Mouse (Mus musculus) CH12.LX (cell line): ENCODE data around the gene Fbln7.

ENCODE experiments used
- E2F4 ChIP-seq: IDR thresholded peaks from 2 replicates; pipeline ENCODE4 v1.6.1; 2011; ENCODE audit warnings: low read depth, low read length, improper control_type of control experiment; ENCODE audit not compliant: insufficient replicate concordance
- EP300 ChIP-seq: IDR thresholded peaks from 2 replicates; pipeline ENCODE4 v1.6.1; 2011; ENCODE audit warnings: low read length, improper control_type of control experiment
- ETS1 ChIP-seq: conservative IDR thresholded peaks from 2 replicates; pipeline ENCODE4 v1.6.1; 2012; ENCODE audit warnings: low read depth, mild to moderate bottlenecking, inconsistent platforms, low read length, improper control_type of control experiment, moderate library complexity
- JUND ChIP-seq: conservative IDR thresholded peaks from 2 replicates; pipeline ENCODE4 v1.6.1; 2011; ENCODE audit warnings: low read depth, low read length, improper control_type of control experiment
- MAFK ChIP-seq: IDR thresholded peaks from 2 replicates; pipeline ENCODE4 v1.6.1; 2011; ENCODE audit warnings: low read length, improper control_type of control experiment; ENCODE audit not compliant: insufficient replicate concordance
- MAX ChIP-seq: IDR thresholded peaks from 2 replicates; pipeline ENCODE4 v1.6.1; 2011; ENCODE audit warnings: low read length, improper control_type of control experiment
- POLR2A ChIP-seq: IDR thresholded peaks from 2 replicates; pipeline ENCODE4 v1.6.1; 2011; ENCODE audit warnings: low read depth, mild to moderate bottlenecking, improper control_type of control experiment, low read length
- TBP ChIP-seq: conservative IDR thresholded peaks from 2 replicates; pipeline ENCODE4 v1.6.1; 2011; ENCODE audit warnings: low read depth, low read length, improper control_type of control experiment
- UBTF ChIP-seq: IDR thresholded peaks from 2 replicates; pipeline ENCODE4 v1.6.1; 2012; ENCODE audit warnings: low read depth, mild to moderate bottlenecking, inconsistent platforms, low read length, improper control_type of control experiment, moderate library complexity
- ZKSCAN1 ChIP-seq: IDR thresholded peaks from 2 replicates; pipeline ENCODE4 v1.6.1; 2012; ENCODE audit warnings: low read depth, inconsistent platforms, low read length, improper control_type of control experiment, borderline replicate concordance

GRCm38 (mm10) chr2:128862636-128863035 lies at the start of gene Fbln7:
- TF ChIP-seq E2F4 (no peak), MAFK (no peak), ETS1 (no peak), MAX (no peak), POLR2A (no peak), TBP (no peak), EP300 (no peak), JUND (no peak), UBTF (no peak), ZKSCAN1 (no peak)
